Mouse (Mus musculus) lung, postnatal 36 days (tissue): ENCODE measurements around the gene Gnat3.

Experiments used
- DNase-seq: peaks from one replicate; pipeline ENCODE4 v3.0.0; 2022; ENCODE audit warnings: mixed read lengths

Gnat3 gene

DNA sequence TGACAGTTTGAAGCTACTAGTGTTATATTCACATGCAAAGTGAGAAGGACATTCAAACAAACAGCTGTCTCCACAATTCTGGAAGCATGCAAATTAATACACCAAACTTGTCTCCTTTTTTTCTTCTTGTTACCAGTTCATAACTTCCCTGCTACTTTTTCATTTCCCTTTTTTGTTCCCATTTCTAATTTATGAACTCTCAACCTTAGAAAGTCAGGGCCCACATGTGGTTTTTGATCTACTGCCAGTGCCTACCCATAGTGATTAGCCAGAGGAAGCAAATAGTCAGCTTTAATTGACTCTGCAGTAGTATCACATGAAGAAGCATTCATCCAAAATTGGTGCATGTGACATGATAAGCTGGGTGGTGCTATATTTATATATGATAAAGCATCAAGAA lies 44.7 kb downstream of the Gnat3 start:
- peak; percentile 47 for DNase-seq

DNA sequence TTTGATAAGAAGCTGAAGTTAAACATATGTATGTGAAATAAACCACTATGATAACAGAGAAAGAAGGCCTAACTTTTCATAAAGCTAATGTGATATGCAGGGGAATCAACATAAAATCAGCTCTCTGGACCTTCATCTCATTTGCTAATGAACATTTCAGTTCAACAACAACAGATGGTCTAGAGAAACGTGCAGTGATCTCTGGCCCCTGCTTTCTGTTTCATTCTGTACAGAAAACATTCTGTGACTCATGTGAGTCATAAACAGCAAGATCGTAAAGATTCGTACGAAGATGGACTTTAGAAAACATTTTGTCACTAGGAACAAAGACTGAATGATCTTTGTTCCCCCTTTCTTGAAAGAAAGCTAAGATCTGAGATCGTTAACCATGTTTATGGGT lies 48.0 kb downstream of the Gnat3 start:
- no peak for DNase-seq

DNA sequence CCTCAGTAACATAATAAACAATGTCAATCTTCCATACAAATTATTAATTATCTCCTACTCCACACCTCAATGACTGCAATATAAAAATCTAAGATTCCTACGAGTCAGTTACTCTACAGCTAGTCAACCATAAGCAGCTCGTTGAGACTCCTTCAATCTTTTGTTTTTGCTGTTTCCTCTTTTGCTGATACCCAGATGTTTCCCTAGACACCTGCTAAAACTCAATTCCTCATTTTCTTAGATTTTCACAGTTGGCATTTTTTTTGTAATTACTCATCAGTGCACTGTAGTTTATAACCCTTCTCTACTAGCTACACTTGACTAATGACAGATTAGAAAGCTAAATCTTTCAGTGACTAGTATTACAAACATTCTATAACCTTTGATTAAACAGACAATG lies 50.8 kb downstream of the Gnat3 start:
- DNase-seq, result no peak

DNA sequence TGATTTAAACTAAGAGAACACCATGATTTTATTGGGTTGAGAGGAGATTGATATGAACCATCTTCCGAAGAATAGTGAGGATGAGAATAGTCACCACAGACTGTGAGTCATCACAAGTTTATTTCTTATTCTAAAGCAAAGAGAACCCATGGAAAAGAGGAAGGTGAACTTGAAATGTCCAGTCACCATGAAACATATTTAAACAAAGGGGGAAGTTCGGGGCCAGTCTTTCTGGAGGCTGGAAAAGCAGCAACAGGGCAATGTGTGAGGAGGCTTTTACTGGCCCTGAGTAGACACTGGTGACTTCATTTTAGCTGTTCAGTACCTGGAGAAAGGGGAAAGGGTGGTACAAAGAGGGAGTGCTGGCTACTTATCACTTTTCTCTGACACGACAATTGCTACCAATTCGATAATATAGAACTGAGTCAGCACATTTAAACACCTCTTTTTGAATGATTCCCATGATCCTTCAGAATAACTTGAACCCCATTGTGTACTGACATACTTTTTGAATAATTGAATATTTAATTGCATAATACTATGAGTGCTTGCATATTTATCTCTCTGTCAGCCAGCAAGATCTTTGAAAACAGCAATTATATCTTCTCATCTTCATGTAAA lies 52.0 kb downstream of the Gnat3 start:
- peak; percentile 41 for DNase-seq

DNA sequence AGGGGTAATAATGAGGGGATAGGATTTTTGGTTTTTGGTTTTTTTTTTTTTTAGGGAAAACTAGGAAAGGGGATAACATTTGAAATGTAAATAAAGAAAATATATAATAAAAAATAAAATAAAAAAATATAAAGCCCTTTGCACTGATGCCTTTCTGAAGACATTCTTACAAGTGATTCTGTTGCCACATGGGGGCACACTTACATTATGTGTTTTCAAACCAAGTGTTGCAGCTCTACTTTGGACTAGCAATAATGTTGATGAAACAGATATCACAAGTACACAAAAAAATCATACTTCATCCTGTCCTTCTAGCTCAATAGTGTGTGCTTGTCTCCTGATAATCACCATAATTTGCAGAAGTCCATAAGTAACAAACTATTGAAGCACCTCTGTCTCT lies 61.0 kb downstream of the Gnat3 start:
- DNase-seq, result peak; percentile 62

DNA sequence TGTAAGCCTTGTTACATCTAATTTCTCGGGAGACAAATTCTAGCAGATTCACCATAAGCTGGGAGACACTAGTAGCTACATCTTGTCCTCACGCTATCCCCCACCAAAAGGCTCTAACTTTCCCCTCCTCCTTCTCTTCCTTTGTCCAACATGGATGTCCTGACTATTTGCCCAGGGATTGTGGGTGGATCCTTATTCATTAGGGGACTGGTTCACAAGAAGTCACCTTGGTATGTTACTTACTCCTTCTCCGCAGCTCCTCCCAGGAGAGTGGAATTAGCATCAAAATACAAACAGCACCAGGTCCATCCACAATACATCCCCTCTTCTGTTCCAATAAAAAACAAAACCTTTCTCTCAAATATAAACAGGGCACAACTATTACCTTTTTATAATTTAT lies 65.2 kb downstream of the Gnat3 start:
- no peak for DNase-seq

DNA sequence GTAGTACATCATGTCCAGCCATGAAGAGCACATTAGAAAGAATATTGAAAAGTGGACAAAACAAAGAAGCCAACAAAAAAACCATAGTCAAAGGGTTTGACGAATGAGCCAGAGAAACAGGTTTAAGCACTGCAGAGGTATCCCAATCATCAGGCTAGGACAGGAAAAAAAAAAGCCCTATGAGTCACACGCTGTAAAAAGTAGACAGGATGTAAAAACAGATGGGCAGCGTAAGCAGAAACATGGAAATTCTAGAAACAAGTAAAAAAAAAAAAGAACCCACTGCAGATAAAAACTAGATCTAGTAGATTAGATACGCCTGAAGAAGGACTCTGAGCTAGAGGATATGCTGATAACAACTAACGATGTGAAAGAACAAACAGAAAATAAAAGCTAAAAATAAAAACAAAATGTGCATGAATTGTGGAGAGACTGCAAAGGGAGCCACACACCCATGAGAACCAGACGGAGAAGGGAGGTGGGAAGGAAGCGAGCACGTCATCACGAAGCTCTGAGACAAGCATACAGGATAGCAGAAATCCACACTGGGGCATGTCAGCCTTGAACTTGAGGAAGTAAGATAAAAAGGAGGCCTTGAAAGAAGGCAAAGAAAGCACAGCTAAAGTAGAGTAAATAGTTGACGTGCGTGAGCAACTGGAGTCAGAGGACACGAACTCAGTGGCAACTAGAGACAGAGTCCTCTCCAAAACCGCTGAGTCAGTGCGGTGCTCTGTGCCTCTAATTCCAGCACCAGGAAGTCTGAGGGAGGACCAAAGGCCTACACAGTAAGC lies 73.7 kb downstream of the Gnat3 start:
- DNase-seq, result peak; percentile 7

DNA sequence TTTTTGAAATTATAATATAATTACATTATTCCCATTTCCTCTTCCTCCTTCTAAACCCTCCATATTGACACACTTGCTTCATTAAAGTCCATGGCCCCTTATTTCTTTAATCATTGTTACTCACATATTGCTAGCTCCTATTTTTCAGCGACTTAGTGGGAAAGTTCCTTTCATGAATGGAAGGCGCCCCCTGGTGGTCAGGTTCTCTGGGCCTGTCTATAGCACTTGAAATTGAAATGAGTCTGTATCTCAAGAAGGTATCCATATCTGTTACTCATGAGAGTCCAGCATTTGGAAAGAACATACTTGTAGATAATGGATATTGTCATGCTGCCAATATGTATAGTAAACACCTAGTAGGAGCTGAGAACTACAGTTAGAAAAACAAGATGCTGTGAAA lies 80.7 kb downstream of the Gnat3 start:
- peak; percentile 92 for DNase-seq

DNA sequence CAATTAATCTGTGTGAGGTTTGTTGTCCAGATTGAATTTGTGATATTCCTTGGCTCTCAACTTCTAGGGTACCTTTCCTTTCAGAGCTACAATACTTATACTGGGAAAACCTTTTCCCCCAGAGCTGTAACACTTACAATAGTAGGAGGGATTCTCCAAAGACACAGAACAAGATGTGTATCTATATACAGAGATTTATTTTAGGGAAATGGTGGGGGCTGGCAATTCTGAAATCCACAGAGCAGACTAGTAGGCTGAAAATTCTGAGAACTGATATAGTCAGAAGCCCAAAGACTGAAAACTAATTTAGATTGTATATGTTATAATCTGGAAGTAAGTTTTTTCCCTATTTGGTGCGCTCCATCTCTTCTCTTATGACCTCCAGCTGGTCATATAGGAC lies 86.5 kb downstream of the Gnat3 start:
- DNase-seq, result no peak

DNA sequence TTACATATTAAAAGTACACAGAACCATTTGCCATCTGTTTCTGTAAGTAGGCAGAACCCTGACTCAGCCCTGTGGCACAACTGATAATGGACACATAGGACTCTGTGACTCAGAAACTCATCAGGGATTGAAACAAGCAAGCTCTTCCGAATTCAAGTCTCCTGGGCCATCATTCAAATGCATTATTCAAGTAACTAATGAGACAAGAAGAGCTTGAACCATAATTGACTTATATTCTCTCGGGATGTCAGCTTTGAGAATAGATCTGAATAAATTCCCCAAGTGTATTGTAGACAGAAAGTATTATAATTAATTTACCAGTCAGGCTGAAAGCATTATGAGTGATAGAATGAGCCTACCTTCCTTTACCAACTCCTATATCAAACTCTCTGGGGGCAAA lies 93.0 kb downstream of the Gnat3 start:
- no peak for DNase-seq
